Mouse (Mus musculus) thymus, postnatal 25 days (tissue): ENCODE data around the gene Plcb1.

Source experiments
- DNase-seq: peaks from one replicate; pipeline ENCODE4 v3.0.0; 2022

The Plcb1 gene

GRCm38 (mm10) chr2:135075375-135075774, 289.5 kb downstream of the Plcb1 start:
- no peak for DNase-seq

- no peak for DNase-seq
Measured at GRCm38 (mm10) chr2:135092588-135093162, 306.8 kb downstream of the Plcb1 start.

GRCm38 (mm10) chr2:135101292-135101691, 315.4 kb downstream of the Plcb1 start:
- DNase-seq, result no peak

GRCm38 (mm10) chr2:135101943-135102342, 316.1 kb downstream of the Plcb1 start:
- no peak for DNase-seq

GRCm38 (mm10) chr2:135106649-135107048, 320.8 kb downstream of the Plcb1 start:
- DNase-seq, result no peak

- no peak for DNase-seq
Measured at GRCm38 (mm10) chr2:135108607-135109006, 322.7 kb downstream of the Plcb1 start.

- no peak for DNase-seq
Measured at GRCm38 (mm10) chr2:135114501-135115128, 328.7 kb downstream of the Plcb1 start.

GRCm38 (mm10) chr2:135123057-135123456, 337.2 kb downstream of the Plcb1 start:
- no peak for DNase-seq

- no peak for DNase-seq
Measured at GRCm38 (mm10) chr2:135123695-135124343, 338.0 kb downstream of the Plcb1 start.

GRCm38 (mm10) chr2:135140576-135140975, 354.7 kb downstream of the Plcb1 start:
- DNase-seq, result no peak

- no peak for DNase-seq
Measured at GRCm38 (mm10) chr2:135152289-135152688, 366.4 kb downstream of the Plcb1 start.

GRCm38 (mm10) chr2:135153248-135153647, 367.4 kb downstream of the Plcb1 start:
- no peak for DNase-seq

GRCm38 (mm10) chr2:135156055-135156454, 370.2 kb downstream of the Plcb1 start:
- DNase-seq, result no peak

GRCm38 (mm10) chr2:135157961-135158360, 372.1 kb downstream of the Plcb1 start:
- no peak for DNase-seq

GRCm38 (mm10) chr2:135161673-135162072, 375.8 kb downstream of the Plcb1 start:
- DNase-seq, result no peak

- no peak for DNase-seq
Measured at GRCm38 (mm10) chr2:135165512-135165911, 379.6 kb downstream of the Plcb1 start.

- no peak for DNase-seq
Measured at GRCm38 (mm10) chr2:135175544-135175943, 389.7 kb downstream of the Plcb1 start.

GRCm38 (mm10) chr2:135187659-135188058, 401.8 kb downstream of the Plcb1 start:
- DNase-seq, result no peak

- no peak for DNase-seq
Measured at GRCm38 (mm10) chr2:135200830-135201229, 415.0 kb downstream of the Plcb1 start.

- no peak for DNase-seq
Measured at GRCm38 (mm10) chr2:135202390-135202789, 416.5 kb downstream of the Plcb1 start.

GRCm38 (mm10) chr2:135204141-135205120, 418.6 kb downstream of the Plcb1 start:
- no peak for DNase-seq

GRCm38 (mm10) chr2:135208890-135209289, 423.0 kb downstream of the Plcb1 start:
- DNase-seq, result no peak
